Mouse (Mus musculus) liver, embryonic 15.5 days (tissue): ENCODE results near the gene Begain. TPM values are rescaled to one million over a fixed set of nuclear protein-coding genes. Genes with fewer than 3 reads are reported as not detected.

Experiments
- ATAC-seq: fragments of 200-750 bp; cut with Nextera tagmentation; 2 replicates; pipeline ENCODE4 v1.8.0; 2017; ENCODE audit warnings: moderate number of reproducible peaks, mild to moderate bottlenecking, moderate library complexity; ENCODE audit not compliant: insufficient read depth
- H3K27ac ChIP-seq: fragments of 300-500 bp; sonication (generic); replicated peaks from 2 replicates; pipeline ENCODE4 v1.5.1; 2015; ENCODE audit warnings: mild to moderate bottlenecking, inconsistent platforms
- H3K27me3 ChIP-seq: fragments of 300-500 bp; sonication (generic); 2 replicates; pipeline ENCODE4 v1.6.1; 2015; ENCODE audit warnings: mild to moderate bottlenecking, inconsistent platforms
- H3K36me3 ChIP-seq: fragments of 300-500 bp; sonication (generic); replicated peaks from 2 replicates; pipeline ENCODE4 v1.6.1; 2015; ENCODE audit warnings: moderate library complexity, mild to moderate bottlenecking, inconsistent platforms
- H3K4me1 ChIP-seq: fragments of 300-500 bp; sonication (generic); replicated peaks from 2 replicates; pipeline ENCODE4 v1.6.1; 2015; ENCODE audit warnings: inconsistent platforms
- H3K4me2 ChIP-seq: fragments of 300-500 bp; sonication (generic); 2 replicates; pipeline ENCODE4 v1.6.1; 2015; ENCODE audit warnings: moderate library complexity, mild to moderate bottlenecking, inconsistent platforms
- H3K4me3 ChIP-seq: fragments of 300-500 bp; sonication (generic); replicated peaks from 2 replicates; pipeline ENCODE4 v1.5.1; 2015; ENCODE audit warnings: mild to moderate bottlenecking, inconsistent platforms
- H3K9ac ChIP-seq: fragments of 300-500 bp; sonication (generic); 2 replicates; pipeline ENCODE4 v1.6.1; 2015; ENCODE audit warnings: moderate library complexity, mild to moderate bottlenecking, inconsistent platforms
- H3K9me3 ChIP-seq: fragments of 300-500 bp; sonication (generic); replicated peaks from 2 replicates; pipeline ENCODE4 v1.6.1; 2016; ENCODE audit warnings: inconsistent platforms
- WGBS: fragments of 180-500 bp; shearing (Covaris S2); methylation state at CpG from one replicate; pipeline ENCODE4 v1.1.7; 2015; ENCODE audit warnings: mixed read lengths; ENCODE audit not compliant: insufficient replicate concordance; 5-methylcytosine and 5-hydroxymethylcytosine counted together
- polyA plus RNA-seq: library from polyadenylated mRNA; unstranded; fragments of >200 nt; fragmentation: Nextera tagmentation; extraction: Ambion mirVana; gene quantifications from 2 replicates; pipeline ENCODE4 v1.2.1, GENCODE M21; 2015

The Begain gene
- polyA plus RNA-seq, 1 experiment from 2014 or later = 0.69 TPM

GRCm38 (mm10) chr12:109053020-109053806 lies 14.8 kb downstream of the Begain start:
- H3K9me3 ChIP-seq = no peaks in the 10 kb centered on the region
- H3K9ac ChIP-seq = no peak overlapping the region
- H3K27me3 ChIP-seq = peaks cover 81% of the 10 kb centered on the region
- H3K4me3 ChIP-seq = peak overlapping the region; percentile 36
- WGBS = 1% methylated on average over 93 of the region's 105 CpGs
- H3K4me2 ChIP-seq = peak overlapping the region; percentile 51
- H3K27ac ChIP-seq = no peak overlapping the region
- no peak for ATAC-seq
- H3K36me3 ChIP-seq = no peaks in the 10 kb centered on the region
- 0 out of 2 replicates have a peak, but pooled peaks cover 8% of the 10 kb centered on the region for H3K4me1 ChIP-seq

DNA sequence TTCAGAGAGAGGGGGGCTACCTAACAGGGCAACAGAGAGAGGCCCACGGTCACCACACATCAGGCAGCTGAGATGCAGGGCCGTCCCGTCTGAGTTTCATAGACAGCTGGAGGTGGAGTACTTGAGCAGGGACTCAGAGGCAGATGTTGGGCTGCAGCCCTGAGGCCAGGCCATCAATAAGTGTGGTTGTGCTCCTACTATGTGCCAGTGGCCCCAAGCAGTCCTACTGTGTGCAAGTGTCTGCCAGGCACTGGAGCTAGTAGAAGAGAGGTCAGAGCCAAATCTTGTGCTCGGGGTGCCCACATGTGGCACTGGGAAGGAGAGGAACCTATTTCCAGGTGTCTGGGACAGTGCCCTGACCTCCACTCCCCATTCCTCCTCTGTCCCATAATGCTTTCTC lies 18.1 kb downstream of the Begain start:
- WGBS = 62% methylated on average over 4 of the region's 4 CpGs
- Histone ChIP-seq H3K27ac (no peak overlapping the region), H3K9me3 (no peaks in the 10 kb centered on the region), H3K4me3 (no peak overlapping the region), H3K4me1 (0 out of 2 replicates have a peak, but pooled peaks cover 8% of the 10 kb centered on the region), H3K9ac (no peak overlapping the region), H3K36me3 (no peaks in the 10 kb centered on the region), H3K27me3 (peaks cover 67% of the 10 kb centered on the region), H3K4me2 (no peak overlapping the region)
- ATAC-seq = no peak

- no peaks in the 10 kb centered on the region for H3K36me3 ChIP-seq
- no peak overlapping the region for H3K9ac ChIP-seq
- no peak for ATAC-seq
- no peaks in the 10 kb centered on the region for H3K9me3 ChIP-seq
- H3K27me3 ChIP-seq = peaks cover 35% of the 10 kb centered on the region
- H3K4me3 ChIP-seq = no peak overlapping the region
- no peaks in the 10 kb centered on the region for H3K4me1 ChIP-seq
- WGBS = 73% methylated on average over 7 of the region's 7 CpGs
- H3K27ac ChIP-seq = no peak overlapping the region
- H3K4me2 ChIP-seq = no peak overlapping the region
Measured at GRCm38 (mm10) chr12:109045581-109045980, 22.4 kb downstream of the Begain start.

- ATAC-seq = no peak
- peaks cover 26% of the 10 kb centered on the region for H3K27me3 ChIP-seq
- no peak overlapping the region for H3K4me3 ChIP-seq
- no peaks in the 10 kb centered on the region for H3K4me1 ChIP-seq
- no peak overlapping the region for H3K9ac ChIP-seq
- no peak overlapping the region for H3K4me2 ChIP-seq
- H3K9me3 ChIP-seq = no peaks in the 10 kb centered on the region
- no peak overlapping the region for H3K27ac ChIP-seq
- 14% methylated on average over 5 of the region's 5 CpGs for WGBS
- H3K36me3 ChIP-seq = no peaks in the 10 kb centered on the region
Measured at GRCm38 (mm10) chr12:109044497-109044896, 23.5 kb downstream of the Begain start.

GRCm38 (mm10) chr12:109039311-109039710 lies 28.7 kb downstream of the Begain start:
- ATAC-seq = no peak
- H3K4me3 ChIP-seq = no peak overlapping the region
- no peak overlapping the region for H3K4me2 ChIP-seq
- H3K36me3 ChIP-seq = no peaks in the 10 kb centered on the region
- H3K9ac ChIP-seq = no peak overlapping the region
- H3K4me1 ChIP-seq = no peaks in the 10 kb centered on the region
- H3K27me3 ChIP-seq = peaks cover 17% of the 10 kb centered on the region
- no peak overlapping the region for H3K27ac ChIP-seq
- 51% methylated on average over 7 of the region's 7 CpGs for WGBS
- no peaks in the 10 kb centered on the region for H3K9me3 ChIP-seq

DNA sequence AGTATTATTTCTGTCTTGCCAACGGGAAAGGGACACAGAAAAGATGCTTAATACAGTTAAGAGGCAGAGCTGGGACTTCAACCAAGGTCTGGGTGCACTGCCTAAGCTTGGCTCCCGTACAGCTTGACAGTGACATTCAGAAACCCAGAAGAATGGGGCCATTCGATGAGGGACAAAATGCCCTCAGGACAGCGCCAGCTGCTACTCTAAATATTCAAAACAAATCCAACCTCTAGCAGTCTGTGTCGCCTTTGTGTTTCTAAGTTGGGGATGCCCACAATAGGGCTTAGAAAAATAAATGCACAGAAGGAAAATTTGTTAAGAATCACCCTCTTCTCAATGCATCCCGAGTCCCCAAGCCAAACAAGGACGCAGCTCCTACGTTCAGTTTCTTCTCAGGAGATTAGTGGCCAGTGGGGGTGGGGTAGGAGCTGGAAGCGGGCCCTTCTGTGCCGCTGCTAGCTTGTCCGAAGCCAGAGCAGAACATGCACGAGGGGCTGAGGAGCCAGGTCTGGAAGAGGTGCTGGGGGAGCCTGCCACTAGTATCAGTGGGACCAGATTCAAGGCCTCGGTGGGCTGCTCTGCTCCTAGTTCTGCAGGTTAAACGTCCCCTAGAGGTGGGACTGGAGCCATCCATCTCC lies 29.7 kb downstream of the Begain start:
- H3K36me3 ChIP-seq = no peaks in the 10 kb centered on the region
- H3K9me3 ChIP-seq = no peaks in the 10 kb centered on the region; the same call in 1 of the 2 replicates
- no peak overlapping the region for H3K4me2 ChIP-seq
- 45% methylated on average over 14 of the region's 14 CpGs for WGBS
- H3K27me3 ChIP-seq = peaks cover 22% of the 10 kb centered on the region
- no peak overlapping the region for H3K27ac ChIP-seq
- ATAC-seq = no peak
- H3K9ac ChIP-seq = no peak overlapping the region
- no peaks in the 10 kb centered on the region for H3K4me1 ChIP-seq
- H3K4me3 ChIP-seq = no peak overlapping the region

- Histone ChIP-seq H3K4me2 (no peak overlapping the region), H3K4me3 (no peak overlapping the region), H3K9me3 (no peaks in the 10 kb centered on the region; the same call in 1 of the 2 replicates), H3K27ac (no peak overlapping the region), H3K36me3 (no peaks in the 10 kb centered on the region), H3K4me1 (no peaks in the 10 kb centered on the region), H3K27me3 (peaks cover 28% of the 10 kb centered on the region), H3K9ac (no peak overlapping the region)
- whole genome bisulfite sequencing = 59% methylated on average over 2 of the region's 2 CpGs
- ATAC-seq = no peak
Measured at GRCm38 (mm10) chr12:109037026-109037425, 31.0 kb downstream of the Begain start.

- no peak overlapping the region for H3K4me3 ChIP-seq
- H3K4me1 ChIP-seq = no peaks in the 10 kb centered on the region
- 55% methylated on average over 9 of the region's 9 CpGs for WGBS
- H3K4me2 ChIP-seq = no peak overlapping the region
- no peak for ATAC-seq
- H3K9me3 ChIP-seq = no peaks in the 10 kb centered on the region
- no peak overlapping the region for H3K9ac ChIP-seq
- no peak overlapping the region for H3K27ac ChIP-seq
- H3K36me3 ChIP-seq = no peaks in the 10 kb centered on the region
- H3K27me3 ChIP-seq = no peaks in the 10 kb centered on the region
Measured at GRCm38 (mm10) chr12:109023780-109024179, 44.2 kb downstream of the Begain start.

- Histone ChIP-seq H3K4me2 (no peak overlapping the region), H3K9ac (no peak overlapping the region), H3K4me1 (no peaks in the 10 kb centered on the region), H3K27ac (no peak overlapping the region), H3K27me3 (no peaks in the 10 kb centered on the region), H3K4me3 (no peak overlapping the region), H3K9me3 (no peaks in the 10 kb centered on the region), H3K36me3 (no peaks in the 10 kb centered on the region)
- ATAC-seq = no peak
- 68% methylated on average over 5 of the region's 5 CpGs for WGBS
Measured at GRCm38 (mm10) chr12:109022966-109023365, 45.1 kb downstream of the Begain start.

- Histone ChIP-seq H3K9me3 (no peaks in the 10 kb centered on the region), H3K27ac (no peak overlapping the region), H3K36me3 (no peaks in the 10 kb centered on the region), H3K4me3 (no peak overlapping the region), H3K9ac (no peak overlapping the region), H3K27me3 (no peaks in the 10 kb centered on the region), H3K4me2 (no peak overlapping the region), H3K4me1 (no peaks in the 10 kb centered on the region)
- ATAC-seq = no peak
- WGBS = 67% methylated on average over 10 of the region's 10 CpGs
Measured at GRCm38 (mm10) chr12:109022181-109022691, 45.8 kb downstream of the Begain start.

DNA sequence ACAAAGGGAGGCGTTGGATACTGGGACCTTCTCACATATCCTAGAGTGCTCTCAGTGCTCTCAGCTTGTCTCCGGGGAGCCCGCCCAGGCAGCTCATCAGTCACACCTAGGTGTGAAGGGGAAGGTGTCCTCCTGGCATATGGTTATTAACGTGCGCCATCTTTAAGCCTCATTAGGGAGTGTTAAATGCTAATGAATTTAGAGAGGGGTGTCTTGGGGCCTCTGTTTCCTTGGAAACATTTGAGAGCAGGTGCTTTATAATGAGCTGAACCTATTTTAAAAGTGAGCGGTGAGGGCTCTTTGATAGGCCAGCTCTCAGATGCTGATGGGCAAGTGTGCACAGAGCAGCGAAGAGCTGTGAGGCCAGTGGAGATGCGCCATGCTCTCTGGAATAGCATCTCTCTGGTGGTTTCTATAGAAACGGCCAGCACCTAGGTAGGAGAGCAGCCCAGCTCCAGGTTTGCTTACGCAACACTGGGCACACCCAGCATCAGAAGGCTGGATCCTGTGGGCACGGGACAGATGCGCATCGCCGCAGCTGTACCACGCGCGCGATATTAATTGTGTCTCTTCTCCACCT lies 57.9 kb downstream of the Begain start:
- Histone ChIP-seq H3K27me3 (no peaks in the 10 kb centered on the region), H3K4me2 (no peak overlapping the region), H3K9me3 (no peaks in the 10 kb centered on the region), H3K9ac (no peak overlapping the region), H3K36me3 (no peaks in the 10 kb centered on the region), H3K4me3 (no peak overlapping the region), H3K4me1 (no peaks in the 10 kb centered on the region), H3K27ac (no peak overlapping the region)
- no peak for ATAC-seq
- 78% methylated on average over 18 of the region's 18 CpGs for WGBS
